Mouse (Mus musculus) heart, embryonic 14.5 days (tissue): ENCODE measurements around the gene Dennd2c. TPM values are rescaled to one million over a fixed set of nuclear protein-coding genes. Genes with fewer than 3 reads are reported as not detected.

Experiments
- polyA plus RNA-seq: library from polyadenylated mRNA; unstranded; fragments of >200 nt; fragmentation: Nextera tagmentation; extraction: Ambion mirVana; gene quantifications from 2 replicates; pipeline ENCODE4 v1.2.1, GENCODE M21; 2014

The Dennd2c gene
- polyA plus RNA-seq, 1 experiment from 2014 or later, result 3.4 TPM

Other genes with a start within 250 kb of the Dennd2c start
- not detected in 2 replicates for gene Sycp1, start 166.5 kb upstream of the Dennd2c start, polyA plus RNA-seq
- gene Nr1h5, start 138.5 kb upstream of the Dennd2c start, polyA plus RNA-seq, result not detected in 2 replicates
- gene Sike1, start 106.9 kb upstream of the Dennd2c start, polyA plus RNA-seq, result 80.6 and 92.6 TPM in 2 replicates
- gene Csde1, start 82.2 kb upstream of the Dennd2c start, polyA plus RNA-seq, result 349 and 364 TPM in 2 replicates
- 88.5 and 97.6 TPM in 2 replicates for gene Nras, start 44.3 kb upstream of the Dennd2c start, polyA plus RNA-seq
- 0.09 and 0.30 TPM in 2 replicates for gene Ampd1, start 28.6 kb upstream of the Dennd2c start, polyA plus RNA-seq
- gene Bcas2, start 69.1 kb downstream of the Dennd2c start, polyA plus RNA-seq, result 110 and 120 TPM in 2 replicates
- gene Trim33, start 176.7 kb downstream of the Dennd2c start, polyA plus RNA-seq, result 13.8 and 15.3 TPM in 2 replicates